Mouse (Mus musculus): Measurements from ENCODE around the gene Prmt3. TPM values are rescaled to one million over a fixed set of nuclear protein-coding genes. Genes with fewer than 3 reads are reported as not detected.

Prmt3 gene
- polyA plus RNA-seq, 2 experiments, result 12.2 to 20.1 TPM

GRCm38 (mm10) chr7:49807093-49807682 lies 29.0 kb downstream of the Prmt3 start:
- H3K27ac ChIP-seq, result no peak overlapping the region
- no peaks in the 10 kb centered on the region for H3K27me3 ChIP-seq (ENCODE audit: control insufficient read depth, insufficient read depth, low read length)
- no peaks in the 10 kb centered on the region for H3K9me3 ChIP-seq (ENCODE audit: control insufficient read depth, low read length)
- no peak overlapping the region for H3K4me3 ChIP-seq (ENCODE audit: insufficient read depth in 1 of 2, low read depth in 2 of 2, low read length in 2 of 2)
- no peak overlapping the region for H3K9ac ChIP-seq (replicated peaks)
- 40% methylated on average over 9 of the region's 9 CpGs for WGBS (ENCODE audit: insufficient replicate concordance)
- peaks cover 13 to 16% of the 10 kb centered on the region in 2 experiments for H3K4me1 ChIP-seq (replicated peaks; ENCODE audit: control insufficient read depth in 2 of 2, insufficient read depth in 2 of 2, low read length in 1 of 2)
- DNase-seq (ENCODE audit: low read depth in 3 of 3, low spot score in 3 of 3) (no peak), ATAC-seq (ENCODE audit: insufficient read depth) (no peak)
- peaks cover 16% of the 10 kb centered on the region for H3K36me3 ChIP-seq (replicated peaks; ENCODE audit: control insufficient read depth, insufficient read depth, low read depth)
- TF ChIP-seq EP300 (IDR thresholded peaks at IDR 0.05; ENCODE audit: low read depth) (no peak), CTCF (IDR thresholded peaks at IDR 0.05; ENCODE audit: low read depth) (no peak)
- no peak overlapping the region for H3K4me2 ChIP-seq (ENCODE audit: low read depth)

GRCm38 (mm10) chr7:49807846-49808622 lies 29.9 kb downstream of the Prmt3 start:
- Histone ChIP-seq H3K36me3 (replicated peaks; ENCODE audit: control insufficient read depth, insufficient read depth, low read depth) (peaks cover 16% of the 10 kb centered on the region), H3K9ac (replicated peaks) (no peak overlapping the region), H3K27me3 (ENCODE audit: control insufficient read depth, insufficient read depth, low read length) (no peaks in the 10 kb centered on the region), H3K27ac (no peak overlapping the region), H3K4me2 (ENCODE audit: low read depth) (no peak overlapping the region), H3K4me3 (ENCODE audit: insufficient read depth in 1 of 2, low read depth in 2 of 2, low read length in 2 of 2) (no peak overlapping the region), H3K9me3 (ENCODE audit: control insufficient read depth, low read length) (no peaks in the 10 kb centered on the region), H3K4me1 (replicated peaks; ENCODE audit: control insufficient read depth in 2 of 2, insufficient read depth in 2 of 2, low read length in 1 of 2) (peaks cover 13 to 16% of the 10 kb centered on the region in 2 experiments)
- TF ChIP-seq CTCF (IDR thresholded peaks at IDR 0.05; ENCODE audit: low read depth), result no peak
- TF ChIP-seq EP300 (IDR thresholded peaks at IDR 0.05; ENCODE audit: low read depth), result no peak
- no peak for ATAC-seq (ENCODE audit: insufficient read depth)
- no peak for DNase-seq (ENCODE audit: low read depth in 3 of 3, low spot score in 3 of 3)
- WGBS (ENCODE audit: insufficient replicate concordance), result 82% methylated on average over 17 of the region's 17 CpGs

- ATAC-seq (ENCODE audit: insufficient read depth) (no peak), DNase-seq (ENCODE audit: low read depth in 3 of 3, low spot score in 3 of 3) (no peak)
- no peak overlapping the region for H3K27ac ChIP-seq
- no peaks in the 10 kb centered on the region for H3K9me3 ChIP-seq (ENCODE audit: control insufficient read depth, low read length)
- H3K27me3 ChIP-seq (ENCODE audit: control insufficient read depth, insufficient read depth, low read length), result no peaks in the 10 kb centered on the region
- no peak overlapping the region for H3K4me2 ChIP-seq (ENCODE audit: low read depth)
- no peak for TF ChIP-seq CTCF (IDR thresholded peaks at IDR 0.05; ENCODE audit: low read depth)
- H3K4me3 ChIP-seq (ENCODE audit: insufficient read depth in 1 of 2, low read depth in 2 of 2, low read length in 2 of 2), result no peak overlapping the region
- 76% methylated on average over 6 of the region's 6 CpGs for WGBS (ENCODE audit: insufficient replicate concordance)
- H3K36me3 ChIP-seq (replicated peaks; ENCODE audit: control insufficient read depth, insufficient read depth, low read depth), result peaks cover 14% of the 10 kb centered on the region
- peaks cover 13 to 16% of the 10 kb centered on the region in 2 experiments for H3K4me1 ChIP-seq (replicated peaks; ENCODE audit: control insufficient read depth in 2 of 2, insufficient read depth in 2 of 2, low read length in 1 of 2)
- no peak overlapping the region for H3K9ac ChIP-seq (replicated peaks)
Measured at GRCm38 (mm10) chr7:49809100-49809499, 31.0 kb downstream of the Prmt3 start.

GRCm38 (mm10) chr7:49809562-49809961 lies 31.4 kb downstream of the Prmt3 start:
- WGBS (ENCODE audit: insufficient replicate concordance), result 72% methylated on average over 3 of the region's 3 CpGs
- Histone ChIP-seq H3K27me3 (ENCODE audit: control insufficient read depth, insufficient read depth, low read length) (no peaks in the 10 kb centered on the region), H3K4me2 (ENCODE audit: low read depth) (no peak overlapping the region), H3K4me3 (ENCODE audit: insufficient read depth in 1 of 2, low read depth in 2 of 2, low read length in 2 of 2) (no peak overlapping the region), H3K36me3 (replicated peaks; ENCODE audit: control insufficient read depth, insufficient read depth, low read depth) (peaks cover 14% of the 10 kb centered on the region), H3K4me1 (replicated peaks; ENCODE audit: control insufficient read depth in 2 of 2, insufficient read depth in 2 of 2, low read length in 1 of 2) (peaks cover 13 to 15% of the 10 kb centered on the region in 2 experiments), H3K9me3 (ENCODE audit: control insufficient read depth, low read length) (no peaks in the 10 kb centered on the region), H3K27ac (no peak overlapping the region), H3K9ac (replicated peaks) (no peak overlapping the region)
- no peak for DNase-seq (ENCODE audit: low read depth in 3 of 3, low spot score in 3 of 3)
- TF ChIP-seq EP300 (IDR thresholded peaks at IDR 0.05; ENCODE audit: low read depth), result no peak
- TF ChIP-seq CTCF (IDR thresholded peaks at IDR 0.05; ENCODE audit: low read depth), result no peak
- no peak for ATAC-seq (ENCODE audit: insufficient read depth)

- no peaks in the 10 kb centered on the region for H3K27me3 ChIP-seq (ENCODE audit: control insufficient read depth, insufficient read depth, low read length)
- H3K9ac ChIP-seq (replicated peaks), result no peak overlapping the region
- peaks cover 14% of the 10 kb centered on the region for H3K36me3 ChIP-seq (replicated peaks; ENCODE audit: control insufficient read depth, insufficient read depth, low read depth)
- no peak overlapping the region for H3K4me3 ChIP-seq (ENCODE audit: insufficient read depth in 1 of 2, low read depth in 2 of 2, low read length in 2 of 2)
- H3K27ac ChIP-seq, result no peak overlapping the region
- TF ChIP-seq EP300 (IDR thresholded peaks at IDR 0.05; ENCODE audit: low read depth) (no peak), CTCF (IDR thresholded peaks at IDR 0.05; ENCODE audit: low read depth) (peak; percentile 36; the same call in 1 of the 2 replicates)
- DNase-seq (ENCODE audit: low read depth in 3 of 3, low spot score in 3 of 3), result no peak
- H3K4me2 ChIP-seq (ENCODE audit: low read depth), result no peak overlapping the region
- no peaks in the 10 kb centered on the region for H3K9me3 ChIP-seq (ENCODE audit: control insufficient read depth, low read length)
- peaks cover 0 to 3% of the 10 kb centered on the region in 2 experiments; a peak in 2 of 4 replicates for H3K4me1 ChIP-seq (replicated peaks; ENCODE audit: control insufficient read depth in 2 of 2, insufficient read depth in 2 of 2, low read length in 1 of 2)
- WGBS (ENCODE audit: insufficient replicate concordance), result 54% methylated on average over 4 of the region's 4 CpGs
- no peak for ATAC-seq (ENCODE audit: insufficient read depth)
Measured at GRCm38 (mm10) chr7:49811346-49811745, 33.2 kb downstream of the Prmt3 start.
